Mouse (Mus musculus): ENCODE measurements around the gene Fxyd4. TPM values are rescaled to one million over a fixed set of nuclear protein-coding genes. Genes with fewer than 3 reads are reported as not detected.
A peak's percentile ranks its signal among the peaks of the same experiment; 100 is the strongest.

The Fxyd4 gene
- polyA plus RNA-seq, 1 experiment from 2014 or later: 1.8 TPM

DNA sequence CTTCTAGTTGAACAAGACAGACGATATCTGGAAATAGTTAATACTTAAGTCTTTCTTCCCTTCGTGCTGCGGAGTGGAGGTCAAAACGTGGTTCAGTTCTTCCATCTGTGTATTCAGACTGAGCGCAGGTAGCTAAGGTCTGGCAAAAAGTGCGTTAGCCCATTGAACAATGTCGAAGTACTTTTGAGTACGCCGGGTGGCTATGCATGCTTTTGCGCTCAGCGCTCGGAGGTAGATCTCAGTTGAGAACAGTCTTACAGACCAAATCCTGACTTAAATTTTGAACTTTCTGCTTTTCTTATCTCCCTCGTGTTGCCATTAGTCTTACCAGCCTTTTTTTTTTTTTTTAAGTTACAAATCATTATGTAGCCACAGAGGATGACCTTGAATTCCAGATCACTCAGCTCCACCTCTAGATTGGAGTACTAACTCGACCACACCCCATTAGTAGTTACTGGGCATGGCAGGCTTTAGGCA, 29.0 kb downstream of the Fxyd4 start:
- Histone ChIP-seq H3K4me3 (ENCODE audit: low read depth, low read length) (peak overlapping the region; percentile 64), H3K4me2 (ENCODE audit: low read length) (peak overlapping the region; percentile 98), H3K27ac (ENCODE audit: low read length) (no peak overlapping the region), H3K9me3 (replicated peaks; ENCODE audit: control insufficient read depth, low read length, poor library complexity, severe bottlenecking) (no peaks in the 10 kb centered on the region), H3K4me1 (ENCODE audit: control insufficient read depth, insufficient read depth, low read length) (peaks cover 24% of the 10 kb centered on the region), H3K36me3 (ENCODE audit: control insufficient read depth, insufficient read depth, low read length) (no peaks in the 10 kb centered on the region), H3K9ac (ENCODE audit: low read depth, low read length) (peak overlapping the region; percentile 21; the same call in 1 of the 2 replicates), H3K27me3 (ENCODE audit: control insufficient read depth, insufficient read depth, low read depth, low read length) (no peaks in the 10 kb centered on the region)
- WGBS: 2% methylated on average over 14 of the region's 14 CpGs
- ATAC-seq: no peak

DNA sequence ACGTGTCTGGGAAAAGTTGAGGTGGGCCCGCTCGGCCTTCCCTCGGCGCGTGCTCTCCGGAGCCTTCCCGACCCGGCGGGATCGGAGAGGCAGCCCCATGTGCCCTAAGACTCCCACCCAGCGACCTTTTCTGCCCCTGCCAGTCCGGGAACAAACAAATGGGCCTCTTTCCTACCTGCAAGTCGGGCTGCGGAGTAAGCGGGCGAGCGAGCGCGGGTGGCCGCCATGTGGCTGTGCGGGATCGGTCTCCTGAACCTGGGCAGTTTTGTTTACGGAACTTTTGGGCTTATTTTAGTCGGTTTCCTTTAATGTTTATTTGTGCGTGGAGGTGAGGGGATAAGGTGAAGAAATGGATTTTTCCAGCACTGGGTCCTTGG, 29.5 kb downstream of the Fxyd4 start:
- H3K9me3 ChIP-seq (replicated peaks; ENCODE audit: control insufficient read depth, low read length, poor library complexity, severe bottlenecking): no peaks in the 10 kb centered on the region
- under 1% methylated on average over 26 of the region's 26 CpGs for WGBS

DNA sequence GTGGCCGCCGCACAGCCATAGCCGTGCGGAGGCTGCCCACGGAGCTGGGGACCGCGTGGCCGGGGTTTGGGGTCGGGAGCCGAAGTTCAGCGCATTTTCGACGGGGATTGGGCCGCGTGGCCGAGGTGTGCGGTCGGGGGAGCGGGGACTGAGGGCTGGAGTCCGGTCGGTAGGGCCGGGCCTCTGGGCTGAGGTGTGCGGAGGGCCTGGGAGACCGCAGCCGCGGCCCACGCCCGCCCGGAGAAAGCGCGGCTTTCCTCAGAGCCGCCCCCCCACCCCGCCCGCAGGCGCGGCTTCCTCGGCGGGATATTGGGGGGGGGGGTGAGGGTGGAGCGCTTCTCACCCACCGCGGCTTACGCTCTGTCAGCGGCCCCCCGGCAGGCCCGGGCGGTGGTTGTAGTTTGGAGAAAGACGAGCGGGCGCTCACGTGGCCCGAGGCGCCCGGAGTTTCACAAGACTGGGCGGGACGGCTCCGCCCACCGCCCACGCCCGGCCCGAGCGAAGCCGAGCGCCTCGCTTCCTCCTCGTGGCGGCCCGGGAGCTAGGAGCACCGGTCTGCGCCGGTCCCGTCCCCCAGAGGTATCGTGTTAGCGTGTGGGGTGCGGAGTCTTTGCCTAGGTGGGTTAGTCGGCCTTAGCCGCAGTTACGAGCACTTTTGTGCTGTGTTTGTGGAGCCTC, 30.1 kb downstream of the Fxyd4 start:
- Histone ChIP-seq H3K36me3 (ENCODE audit: control insufficient read depth, insufficient read depth, low read length) (no peaks in the 10 kb centered on the region), H3K4me3 (ENCODE audit: low read depth, low read length) (peak overlapping the region; percentile 64), H3K27ac (ENCODE audit: low read length) (peak overlapping the region; percentile 90), H3K27me3 (ENCODE audit: control insufficient read depth, insufficient read depth, low read depth, low read length) (no peaks in the 10 kb centered on the region), H3K9ac (ENCODE audit: low read depth, low read length) (peak overlapping the region; percentile 93), H3K4me1 (ENCODE audit: control insufficient read depth, insufficient read depth, low read length) (peaks cover 22% of the 10 kb centered on the region), H3K4me2 (ENCODE audit: low read length) (peak overlapping the region; percentile 98), H3K9me3 (replicated peaks; ENCODE audit: control insufficient read depth, low read length, poor library complexity, severe bottlenecking) (no peaks in the 10 kb centered on the region)
- ATAC-seq: peak; percentile 16
- under 1% methylated on average over 50 of the region's 77 CpGs for WGBS

More for the DNA sequence above, 29.5 kb downstream of the Fxyd4 start:
- H3K27me3 ChIP-seq (ENCODE audit: control insufficient read depth, insufficient read depth, low read depth, low read length): no peaks in the 10 kb centered on the region
- peaks cover 22% of the 10 kb centered on the region for H3K4me1 ChIP-seq (ENCODE audit: control insufficient read depth, insufficient read depth, low read length)
- H3K27ac ChIP-seq (ENCODE audit: low read length): no peak overlapping the region
- ATAC-seq: no peak
- H3K9ac ChIP-seq (ENCODE audit: low read depth, low read length): peak overlapping the region; percentile 93
- peak overlapping the region; percentile 98 for H3K4me2 ChIP-seq (ENCODE audit: low read length)
- no peaks in the 10 kb centered on the region for H3K36me3 ChIP-seq (ENCODE audit: control insufficient read depth, insufficient read depth, low read length)
- peak overlapping the region; percentile 64 for H3K4me3 ChIP-seq (ENCODE audit: low read depth, low read length)

DNA sequence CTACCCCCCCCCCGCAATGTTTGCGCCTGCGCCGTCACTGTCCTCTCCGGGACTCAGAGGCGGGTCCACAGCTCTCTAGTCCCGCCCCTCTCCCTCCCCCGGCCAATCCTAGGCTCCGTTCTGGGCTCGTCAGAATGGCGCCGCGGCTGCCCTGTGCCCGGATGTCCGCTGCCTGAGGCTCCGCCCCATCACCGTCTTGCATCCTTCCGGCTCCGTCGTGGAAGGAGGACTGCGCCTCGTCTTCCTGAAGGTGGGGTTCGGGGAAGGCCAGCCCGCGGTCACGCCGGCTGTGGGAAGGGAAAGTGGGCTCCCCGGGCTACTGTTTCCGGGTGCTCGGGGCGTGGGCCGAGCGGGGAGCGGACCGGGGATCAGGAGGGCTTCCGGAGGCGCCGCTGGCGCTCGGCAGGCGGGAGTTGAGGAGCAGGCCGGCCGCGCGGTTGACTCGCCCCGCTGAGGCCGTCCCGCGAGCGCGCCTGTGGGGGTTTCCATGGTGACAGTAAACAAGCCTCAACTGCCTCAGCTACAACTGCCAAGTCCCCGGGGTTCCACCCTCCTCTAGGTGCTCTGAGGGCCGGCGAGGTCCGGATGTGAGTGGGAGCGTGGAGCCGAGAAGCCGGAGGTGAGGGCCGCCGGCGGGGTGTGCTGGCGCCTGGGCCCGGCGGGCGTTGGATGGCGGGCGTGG, 30.8 kb downstream of the Fxyd4 start:
- H3K4me2 ChIP-seq (ENCODE audit: low read length): peak overlapping the region; percentile 98
- peaks cover 22% of the 10 kb centered on the region for H3K4me1 ChIP-seq (ENCODE audit: control insufficient read depth, insufficient read depth, low read length)
- H3K27ac ChIP-seq (ENCODE audit: low read length): peak overlapping the region; percentile 90
- H3K27me3 ChIP-seq (ENCODE audit: control insufficient read depth, insufficient read depth, low read depth, low read length): no peaks in the 10 kb centered on the region
- H3K9me3 ChIP-seq (replicated peaks; ENCODE audit: control insufficient read depth, low read length, poor library complexity, severe bottlenecking): no peaks in the 10 kb centered on the region
- H3K9ac ChIP-seq (ENCODE audit: low read depth, low read length): peak overlapping the region; percentile 93
- WGBS: under 1% methylated on average over 58 of the region's 68 CpGs
- peak overlapping the region; percentile 64 for H3K4me3 ChIP-seq (ENCODE audit: low read depth, low read length)
- ATAC-seq: peak; percentile 99
- H3K36me3 ChIP-seq (ENCODE audit: control insufficient read depth, insufficient read depth, low read length): no peaks in the 10 kb centered on the region

DNA sequence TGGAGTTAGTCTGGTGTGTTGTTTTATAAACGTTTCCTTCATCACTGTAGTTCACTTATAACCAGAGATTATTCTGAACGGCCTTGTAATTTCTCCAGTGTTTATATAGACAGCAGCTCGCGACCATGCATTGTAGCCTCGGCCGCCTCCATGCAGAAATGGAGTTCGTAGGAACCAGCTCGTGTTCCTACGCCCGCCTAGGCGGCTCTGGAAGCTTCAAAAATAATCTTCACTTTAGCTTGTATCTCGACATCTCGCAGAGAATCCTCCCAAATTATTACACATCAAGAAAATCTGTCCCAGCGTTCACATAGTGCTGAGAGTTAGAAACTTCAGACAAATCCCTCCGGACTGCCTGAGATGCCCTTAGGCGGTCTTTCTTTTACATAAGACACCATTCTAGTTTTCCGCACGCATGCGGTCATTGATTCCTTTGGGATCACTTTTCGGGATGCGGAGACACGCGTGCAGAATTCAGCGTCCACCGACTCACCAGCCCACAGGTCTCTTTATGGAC, 31.4 kb downstream of the Fxyd4 start:
- H3K36me3 ChIP-seq (ENCODE audit: control insufficient read depth, insufficient read depth, low read length): no peaks in the 10 kb centered on the region
- H3K27ac ChIP-seq (ENCODE audit: low read length): peak overlapping the region; percentile 50
- H3K4me1 ChIP-seq (ENCODE audit: control insufficient read depth, insufficient read depth, low read length): peaks cover 22% of the 10 kb centered on the region
- peak; percentile 37 for ATAC-seq
- H3K4me3 ChIP-seq (ENCODE audit: low read depth, low read length): peak overlapping the region; percentile 64
- no peaks in the 10 kb centered on the region for H3K9me3 ChIP-seq (replicated peaks; ENCODE audit: control insufficient read depth, low read length, poor library complexity, severe bottlenecking)
- H3K9ac ChIP-seq (ENCODE audit: low read depth, low read length): peak overlapping the region; percentile 53
- H3K27me3 ChIP-seq (ENCODE audit: control insufficient read depth, insufficient read depth, low read depth, low read length): no peaks in the 10 kb centered on the region
- H3K4me2 ChIP-seq (ENCODE audit: low read length): peak overlapping the region; percentile 47
- WGBS: under 1% methylated on average over 25 of the region's 25 CpGs

DNA sequence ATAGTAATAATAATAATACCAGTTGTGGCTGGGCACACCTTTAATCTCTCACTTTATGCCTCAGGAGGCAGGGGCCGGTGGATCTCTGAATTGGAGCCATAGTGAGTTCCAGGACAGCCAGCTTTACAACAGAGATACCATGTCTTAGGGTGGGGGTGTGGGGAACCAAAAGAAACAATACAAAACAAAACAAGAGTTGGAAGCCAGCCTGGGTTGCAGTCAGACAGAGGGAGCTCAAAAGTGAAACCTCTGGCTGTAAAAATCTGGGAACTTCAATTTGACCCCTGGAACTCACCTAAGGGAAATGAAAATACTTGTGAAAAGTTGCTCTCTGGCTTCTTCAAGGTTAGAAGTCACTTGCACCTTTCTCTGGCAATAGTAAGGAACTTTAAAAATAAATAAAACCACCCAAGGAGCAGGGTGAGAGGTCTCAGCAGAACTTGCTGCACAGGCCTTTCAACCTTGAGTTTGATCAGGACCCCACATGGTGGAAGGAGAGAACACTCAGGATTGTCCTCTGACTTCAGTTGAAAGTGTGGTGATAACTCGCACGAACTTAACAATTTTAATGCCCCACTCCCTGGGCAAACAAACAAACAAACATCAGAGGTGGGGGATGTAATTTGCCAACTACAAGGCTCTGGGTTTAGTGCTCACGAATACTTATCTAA, 32.1 kb downstream of the Fxyd4 start:
- Histone ChIP-seq H3K4me2 (ENCODE audit: low read length) (peak overlapping the region; percentile 47), H3K9ac (ENCODE audit: low read depth, low read length) (no peak overlapping the region), H3K9me3 (replicated peaks; ENCODE audit: control insufficient read depth, low read length, poor library complexity, severe bottlenecking) (no peaks in the 10 kb centered on the region), H3K4me3 (ENCODE audit: low read depth, low read length) (peak overlapping the region; percentile 64), H3K4me1 (ENCODE audit: control insufficient read depth, insufficient read depth, low read length) (peaks cover 22% of the 10 kb centered on the region), H3K27me3 (ENCODE audit: control insufficient read depth, insufficient read depth, low read depth, low read length) (no peaks in the 10 kb centered on the region), H3K36me3 (ENCODE audit: control insufficient read depth, insufficient read depth, low read length) (no peaks in the 10 kb centered on the region), H3K27ac (ENCODE audit: low read length) (peak overlapping the region; percentile 50; the same call in 1 of the 2 replicates)
- ATAC-seq: no peak
- 25% methylated on average over 4 of the region's 4 CpGs for WGBS

DNA sequence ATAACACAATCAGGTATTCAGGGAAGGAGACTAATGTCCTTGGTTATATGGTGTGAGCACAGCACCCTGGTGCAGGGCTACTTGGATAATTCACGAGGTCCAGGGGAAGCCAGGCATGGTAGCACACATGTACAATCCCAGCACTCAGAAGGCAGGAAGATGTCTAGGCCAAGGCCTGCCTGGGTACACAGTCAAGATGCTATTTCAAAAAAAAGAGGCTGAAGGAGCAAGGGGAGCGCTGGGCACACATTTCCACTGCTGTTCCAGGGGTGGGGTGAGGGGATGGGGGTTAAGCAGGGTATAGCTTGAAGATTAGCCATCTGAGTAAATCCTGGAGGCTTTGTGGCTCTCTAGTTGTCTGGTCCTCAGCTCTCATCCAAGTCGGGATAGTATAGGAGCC, 33.7 kb downstream of the Fxyd4 start:
- 79% methylated on average over 3 of the region's 3 CpGs for WGBS
- H3K4me3 ChIP-seq (ENCODE audit: low read depth, low read length): no peak overlapping the region
- no peaks in the 10 kb centered on the region for H3K27me3 ChIP-seq (ENCODE audit: control insufficient read depth, insufficient read depth, low read depth, low read length)
- no peaks in the 10 kb centered on the region for H3K36me3 ChIP-seq (ENCODE audit: control insufficient read depth, insufficient read depth, low read length)
- no peak for ATAC-seq
- no peaks in the 10 kb centered on the region for H3K9me3 ChIP-seq (replicated peaks; ENCODE audit: control insufficient read depth, low read length, poor library complexity, severe bottlenecking)
- H3K9ac ChIP-seq (ENCODE audit: low read depth, low read length): no peak overlapping the region
- no peak overlapping the region for H3K4me2 ChIP-seq (ENCODE audit: low read length)
- H3K4me1 ChIP-seq (ENCODE audit: control insufficient read depth, insufficient read depth, low read length): peaks cover 16% of the 10 kb centered on the region
- H3K27ac ChIP-seq (ENCODE audit: low read length): no peak overlapping the region

DNA sequence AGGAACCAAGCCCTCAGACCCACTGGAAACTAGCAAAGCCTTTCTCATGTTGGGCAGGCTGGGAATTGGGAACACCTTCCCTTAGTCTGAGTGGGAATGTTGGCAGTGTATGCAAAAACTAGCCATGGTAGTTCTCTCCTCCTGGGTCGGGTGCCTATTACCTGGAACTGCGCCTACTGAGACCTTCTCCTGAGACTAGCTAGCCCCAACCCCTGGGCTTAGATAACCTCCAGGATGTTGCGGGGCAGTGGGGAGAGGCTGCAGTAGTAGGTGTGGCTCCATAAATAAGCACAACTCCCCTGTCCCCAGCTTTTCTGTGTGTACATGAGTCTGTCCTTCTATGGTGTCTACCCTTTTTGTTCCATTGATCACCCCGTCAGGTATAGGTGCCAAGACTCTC, 34.9 kb downstream of the Fxyd4 start:
- Histone ChIP-seq H3K9me3 (replicated peaks; ENCODE audit: control insufficient read depth, low read length, poor library complexity, severe bottlenecking) (no peaks in the 10 kb centered on the region), H3K4me1 (ENCODE audit: control insufficient read depth, insufficient read depth, low read length) (peaks cover 5% of the 10 kb centered on the region), H3K4me3 (ENCODE audit: low read depth, low read length) (no peak overlapping the region), H3K27ac (ENCODE audit: low read length) (no peak overlapping the region), H3K27me3 (ENCODE audit: control insufficient read depth, insufficient read depth, low read depth, low read length) (no peaks in the 10 kb centered on the region), H3K36me3 (ENCODE audit: control insufficient read depth, insufficient read depth, low read length) (no peaks in the 10 kb centered on the region), H3K4me2 (ENCODE audit: low read length) (no peak overlapping the region), H3K9ac (ENCODE audit: low read depth, low read length) (no peak overlapping the region)
- no peak for ATAC-seq
- WGBS: 81% methylated on average over 4 of the region's 4 CpGs

All from midbrain, embryonic 16.5 days (tissue).